Mouse (Mus musculus): ENCODE data around the gene Slc39a11. TPM values are rescaled to one million over a fixed set of nuclear protein-coding genes. Genes with fewer than 3 reads are reported as not detected.

Slc39a11 gene
- total and polyA plus RNA-seq, 3 experiments = 43.2 to 54.4 (median 51.0) TPM

GRCm38 (mm10) chr11:113520851-113521461, 128.9 kb downstream of the Slc39a11 start:
- Histone ChIP-seq H3K36me3 (replicated peaks in 1 of 2; ENCODE audit: control insufficient read depth in 1 of 2, insufficient read depth in 1 of 2, low read length in 1 of 2) (peaks cover 16 to 83% of the 10 kb centered on the region in 2 experiments), H3K9ac (ENCODE audit: insufficient read depth, low read depth) (no peak overlapping the region), H3K4me2 (ENCODE audit: insufficient read depth, low read depth, poor library complexity, severe bottlenecking) (no peak overlapping the region), H3K4me3 (replicated peaks in 1 of 3; ENCODE audit: low read depth in 2 of 3, low read length in 2 of 3, poor library complexity in 1 of 3) (no peak overlapping the region), H3K79me2 (replicated peaks; ENCODE audit: control insufficient read depth, extremely low read depth, insufficient read depth, poor library complexity, severe bottlenecking) (no peaks in the 10 kb centered on the region), H3K4me1 (ENCODE audit: control insufficient read depth in 1 of 2, insufficient read depth in 2 of 2) (peaks cover 0 to 6% of the 10 kb centered on the region in 2 experiments; a peak in 2 of 4 replicates), H3K9me3 (replicated peaks; ENCODE audit: low read length) (no peaks in the 10 kb centered on the region), H3K27ac (ENCODE audit: insufficient read depth, low read depth) (no peak overlapping the region), H3K27me3 (replicated peaks) (no peaks in the 10 kb centered on the region)
- DNase-seq (ENCODE audit: extremely low read depth) = no peak
- TF ChIP-seq HCFC1 (IDR thresholded peaks at IDR 0.05; ENCODE audit: low read depth, low read length) = no peak
- no peak for TF ChIP-seq MAFK (IDR thresholded peaks at IDR 0.05; ENCODE audit: insufficient replicate concordance, low read length)
- TF ChIP-seq ETS1 (conservative IDR thresholded peaks at IDR 0.05; ENCODE audit: low read depth, low read length) = no peak
- no peak for TF ChIP-seq CHD2 (IDR thresholded peaks at IDR 0.05; ENCODE audit: low read length)
- TF ChIP-seq NELFE (IDR thresholded peaks at IDR 0.05; ENCODE audit: low read depth, low read length) = no peak
- TF ChIP-seq RCOR1 (conservative IDR thresholded peaks at IDR 0.05; ENCODE audit: low read depth, low read length) = no peak
- TF ChIP-seq TCF12 (IDR thresholded peaks at IDR 0.05; ENCODE audit: low read depth, low read length) = no peak
- in situ Hi-C loops (cut with MboI; ENCODE audit: low pct_ligation_motif_present, low pct_unique_long_range_greater_than_20kb, low sequenced_read_pairs) = no loop called here
- dilution Hi-C loops (cut with MboI; ENCODE audit: extremely low pct_ligation_motif_present, extremely low pct_unique_long_range_greater_than_20kb, low sequenced_read_pairs) = no loop called here

DNA sequence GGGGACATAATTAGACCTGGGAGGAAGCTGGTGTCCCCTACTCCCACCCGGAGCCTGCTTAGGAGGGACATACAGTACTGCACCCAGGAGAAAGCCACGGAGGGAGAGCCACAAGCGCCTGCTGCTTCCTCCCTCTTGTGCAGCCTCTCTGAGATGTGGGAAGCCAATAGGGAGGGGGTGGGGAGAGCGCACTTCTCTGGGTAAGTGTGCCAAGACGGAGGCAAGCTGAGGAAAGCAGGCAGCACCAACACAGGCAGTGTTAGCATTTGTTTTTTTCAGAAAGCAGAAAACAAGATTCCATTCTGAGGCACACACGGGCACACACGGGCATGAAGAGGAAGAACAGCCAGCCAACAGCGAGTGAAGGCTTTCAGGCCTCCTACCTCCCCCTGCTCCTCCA, 129.5 kb downstream of the Slc39a11 start:
- no peak for DNase-seq (ENCODE audit: extremely low read depth)
- Histone ChIP-seq H3K9ac (ENCODE audit: insufficient read depth, low read depth) (no peak overlapping the region), H3K9me3 (replicated peaks; ENCODE audit: low read length) (no peaks in the 10 kb centered on the region), H3K27me3 (replicated peaks) (no peaks in the 10 kb centered on the region), H3K4me1 (ENCODE audit: control insufficient read depth in 1 of 2, insufficient read depth in 2 of 2) (peaks cover 0 to 9% of the 10 kb centered on the region in 2 experiments; a peak in 2 of 4 replicates), H3K79me2 (replicated peaks; ENCODE audit: control insufficient read depth, extremely low read depth, insufficient read depth, poor library complexity, severe bottlenecking) (no peaks in the 10 kb centered on the region), H3K4me3 (replicated peaks in 1 of 3; ENCODE audit: low read depth in 2 of 3, low read length in 2 of 3, poor library complexity in 1 of 3) (no peak overlapping the region), H3K27ac (ENCODE audit: insufficient read depth, low read depth) (no peak overlapping the region), H3K36me3 (replicated peaks in 1 of 2; ENCODE audit: control insufficient read depth in 1 of 2, insufficient read depth in 1 of 2, low read length in 1 of 2) (peaks cover 16 to 79% of the 10 kb centered on the region in 2 experiments), H3K4me2 (ENCODE audit: insufficient read depth, low read depth, poor library complexity, severe bottlenecking) (no peak overlapping the region)
- in situ Hi-C loops (cut with MboI; ENCODE audit: low pct_ligation_motif_present, low pct_unique_long_range_greater_than_20kb, low sequenced_read_pairs) (no loop called here), dilution Hi-C loops (cut with MboI; ENCODE audit: extremely low pct_ligation_motif_present, extremely low pct_unique_long_range_greater_than_20kb, low sequenced_read_pairs) (no loop called here)
- TF ChIP-seq ZKSCAN1 (IDR thresholded peaks at IDR 0.05; ENCODE audit: borderline replicate concordance, low read depth, low read length) (no peak), JUND (conservative IDR thresholded peaks at IDR 0.05; ENCODE audit: low read depth, low read length) (no peak), KAT2A (IDR thresholded peaks at IDR 0.05; ENCODE audit: insufficient replicate concordance, low read length) (no peak), EP300 (IDR thresholded peaks at IDR 0.05; ENCODE audit: low read length) (no peak), POLR2AphosphoS2 (IDR thresholded peaks at IDR 0.05; ENCODE audit: low read depth, low read length) (no peak), MAZ (IDR thresholded peaks at IDR 0.05; ENCODE audit: low read depth, low read length) (no peak), MXI1 (IDR thresholded peaks at IDR 0.05; ENCODE audit: low read depth, low read length) (no peak), RCOR1 (conservative IDR thresholded peaks at IDR 0.05; ENCODE audit: low read depth, low read length) (no peak), USF2 (conservative IDR thresholded peaks at IDR 0.05; ENCODE audit: low read depth, low read length) (no peak), ZMIZ1 (IDR thresholded peaks at IDR 0.05; ENCODE audit: low read depth, low read length) (no peak), SMC3 (IDR thresholded peaks at IDR 0.05; ENCODE audit: low read depth, low read length) (no peak), ELF1 (IDR thresholded peaks at IDR 0.05; ENCODE audit: low read depth, low read length) (no peak), ZNF384 (IDR thresholded peaks at IDR 0.05; ENCODE audit: low read depth, low read length) (no peak), POLR2A (IDR thresholded peaks at IDR 0.05; ENCODE audit: low read depth, low read length) (no peak), MAFK (IDR thresholded peaks at IDR 0.05; ENCODE audit: insufficient replicate concordance, low read length) (no peak), CHD2 (IDR thresholded peaks at IDR 0.05; ENCODE audit: low read length) (no peak), HCFC1 (IDR thresholded peaks at IDR 0.05; ENCODE audit: low read depth, low read length) (no peak)

Measured in CH12.LX (cell line).